Mouse (Mus musculus) stomach, embryonic 14.5 days (tissue): ENCODE measurements at regions not wholly inside any gene's neighbourhood (a gene's known extent, or its start where the extent isn't known, plus 50 kb on each side); places are given as distances from the start of the nearest gene placed in this dataset.

Experiments
- ATAC-seq: fragments of 200-750 bp; cut with Nextera tagmentation; 2 replicates; pipeline ENCODE4 v1.8.0; 2017; ENCODE audit warnings: low read depth, moderate TSS enrichment; ENCODE audit not compliant: insufficient number of reproducible peaks, insufficient read depth, low FRiP score
- H3K27ac ChIP-seq: fragments of 300-500 bp; sonication (generic); 2 replicates; pipeline ENCODE4 v1.5.1; 2014; ENCODE audit warnings: mild to moderate bottlenecking, low read length, moderate library complexity, mixed read lengths
- H3K27me3 ChIP-seq: fragments of 300-500 bp; sonication (generic); 2 replicates; pipeline ENCODE4 v1.6.1; 2014; ENCODE audit warnings: low read length, control low read depth, mixed read lengths; ENCODE audit not compliant: control insufficient read depth, insufficient read depth
- H3K36me3 ChIP-seq: fragments of 300-500 bp; sonication (generic); 2 replicates; pipeline ENCODE4 v1.6.1; 2014; ENCODE audit warnings: mild to moderate bottlenecking, control low read depth, low read length, moderate library complexity, mixed read lengths; ENCODE audit not compliant: control insufficient read depth, insufficient read depth
- H3K4me1 ChIP-seq: fragments of 300-500 bp; sonication (generic); 2 replicates; pipeline ENCODE4 v1.6.1; 2014; ENCODE audit warnings: low read length, control low read depth, mixed read lengths; ENCODE audit not compliant: control insufficient read depth, insufficient read depth
- H3K4me2 ChIP-seq: fragments of 300-500 bp; sonication (generic); replicated peaks from 2 replicates; pipeline ENCODE4 v1.6.1; 2014; ENCODE audit warnings: low read depth, low read length, control low read depth
- H3K4me3 ChIP-seq: fragments of 300-500 bp; sonication (generic); 2 replicates; pipeline ENCODE4 v1.5.1; 2014; ENCODE audit warnings: low read depth, low read length, control low read depth
- H3K9ac ChIP-seq: fragments of 300-500 bp; sonication (generic); replicated peaks from 2 replicates; pipeline ENCODE4 v1.6.1; 2014; ENCODE audit warnings: low read depth, mild to moderate bottlenecking, control low read depth, low read length, moderate library complexity, mixed read lengths
- H3K9me3 ChIP-seq: fragments of 300-500 bp; sonication (generic); 2 replicates; pipeline ENCODE4 v1.6.1; 2016; ENCODE audit warnings: low read depth, low read length, control low read depth; ENCODE audit not compliant: control insufficient read depth
- WGBS: fragments of 180-500 bp; shearing (Covaris S2); extraction: QIAGEN DNeasy Blood & Tissue Kit; methylation state at CpG from one replicate; pipeline ENCODE4 v1.1.7; 2014; 5-methylcytosine and 5-hydroxymethylcytosine counted together

GRCm38 (mm10) chr8:116114978-116115377, 389.8 kb upstream of the Dynlrb2 start:
- Histone ChIP-seq H3K27ac (no peak overlapping the region), H3K4me2 (no peak overlapping the region), H3K9ac (no peak overlapping the region), H3K9me3 (no peaks in the 10 kb centered on the region), H3K36me3 (no peaks in the 10 kb centered on the region), H3K4me1 (peaks cover 19% of the 10 kb centered on the region; the same call in 1 of the 2 replicates), H3K4me3 (no peak overlapping the region), H3K27me3 (no peaks in the 10 kb centered on the region)
- WGBS: 59% methylated on average over 2 of the region's 2 CpGs
- ATAC-seq: no peak

GRCm38 (mm10) chr8:116114502-116114901, 390.3 kb upstream of the Dynlrb2 start:
- no peak overlapping the region for H3K9ac ChIP-seq
- no peak overlapping the region for H3K27ac ChIP-seq
- WGBS: 70% methylated on average over 2 of the region's 2 CpGs
- H3K36me3 ChIP-seq: no peaks in the 10 kb centered on the region
- H3K4me2 ChIP-seq: no peak overlapping the region
- H3K4me3 ChIP-seq: no peak overlapping the region
- no peaks in the 10 kb centered on the region for H3K9me3 ChIP-seq
- H3K4me1 ChIP-seq: peaks cover 19% of the 10 kb centered on the region; the same call in 1 of the 2 replicates
- no peak for ATAC-seq
- H3K27me3 ChIP-seq: no peaks in the 10 kb centered on the region

DNA sequence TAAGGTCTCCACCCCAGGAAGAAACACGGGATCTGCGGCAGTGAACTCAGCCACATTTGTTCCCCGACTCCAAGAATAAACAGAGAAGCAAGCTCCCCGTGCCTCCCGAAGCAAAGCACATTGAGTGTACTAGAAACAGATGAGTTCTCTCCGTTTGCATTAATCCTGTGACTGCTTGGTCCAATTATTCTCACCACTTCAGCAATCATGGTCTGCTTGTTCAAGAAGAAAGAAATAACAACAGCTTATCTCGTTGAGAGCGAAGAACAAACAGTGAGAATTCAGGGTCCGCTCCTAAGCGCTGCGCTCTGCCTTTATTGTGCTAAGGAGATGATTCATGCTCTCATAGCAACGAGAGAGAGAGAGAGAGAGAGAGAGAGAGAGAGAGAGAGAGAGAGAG, 393.6 kb upstream of the Dynlrb2 start:
- Histone ChIP-seq H3K9me3 (no peaks in the 10 kb centered on the region), H3K9ac (no peak overlapping the region), H3K27me3 (no peaks in the 10 kb centered on the region), H3K4me3 (no peak overlapping the region), H3K4me1 (peaks cover 19% of the 10 kb centered on the region; the same call in 1 of the 2 replicates), H3K4me2 (no peak overlapping the region; the same call in 1 of the 2 replicates), H3K36me3 (no peaks in the 10 kb centered on the region), H3K27ac (peak overlapping the region; percentile 28; the same call in 1 of the 2 replicates)
- WGBS: 36% methylated on average over 12 of the region's 12 CpGs
- ATAC-seq: no peak

GRCm38 (mm10) chr8:116096666-116097065, 389.1 kb upstream of the Maf start:
- Histone ChIP-seq H3K36me3 (no peaks in the 10 kb centered on the region), H3K4me2 (no peak overlapping the region), H3K27me3 (no peaks in the 10 kb centered on the region), H3K4me3 (no peak overlapping the region), H3K9ac (no peak overlapping the region), H3K9me3 (no peaks in the 10 kb centered on the region), H3K27ac (no peak overlapping the region), H3K4me1 (no peaks in the 10 kb centered on the region)
- no peak for ATAC-seq
- WGBS: 37% methylated on average over 3 of the region's 3 CpGs

- no peak overlapping the region for H3K9ac ChIP-seq
- no peaks in the 10 kb centered on the region for H3K27me3 ChIP-seq
- no peak overlapping the region for H3K27ac ChIP-seq
- no peak overlapping the region for H3K4me2 ChIP-seq
- no peaks in the 10 kb centered on the region for H3K9me3 ChIP-seq
- H3K4me3 ChIP-seq: no peak overlapping the region
- no peaks in the 10 kb centered on the region for H3K36me3 ChIP-seq
- no peak for ATAC-seq
- H3K4me1 ChIP-seq: peaks cover 4% of the 10 kb centered on the region; the same call in 1 of the 2 replicates
- 93% methylated on average over 2 of the region's 2 CpGs for WGBS
Measured at GRCm38 (mm10) chr8:116083156-116083555, 375.6 kb upstream of the Maf start.

DNA sequence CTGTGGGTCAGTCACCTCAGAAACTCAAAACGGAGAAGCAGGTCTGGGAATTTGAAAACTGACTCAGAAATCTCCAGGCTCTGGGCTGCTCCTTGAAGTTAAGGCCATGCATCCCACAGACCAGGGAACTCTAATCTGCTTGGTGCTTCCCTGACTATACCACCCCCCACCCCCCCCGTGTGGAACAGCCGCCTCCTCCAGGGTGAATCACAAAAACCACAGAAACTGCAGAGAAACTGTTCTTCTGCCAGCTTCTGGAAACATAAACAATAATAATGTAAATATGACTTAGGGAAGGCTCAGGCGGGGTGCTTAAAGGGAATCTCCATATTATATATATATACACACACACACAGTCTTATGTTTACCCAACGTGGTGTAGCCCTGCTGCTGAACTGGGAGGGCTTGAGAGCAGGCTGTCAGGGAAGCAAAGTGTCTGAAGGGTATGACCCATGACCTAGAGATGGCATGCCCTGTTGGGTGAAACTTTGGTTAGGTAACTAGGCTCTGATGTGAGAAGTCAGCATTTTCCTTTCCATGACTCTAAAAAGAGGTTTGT, 371.3 kb upstream of the Maf start:
- Histone ChIP-seq H3K9ac (no peak overlapping the region), H3K4me2 (no peak overlapping the region), H3K27me3 (no peaks in the 10 kb centered on the region), H3K4me3 (no peak overlapping the region), H3K27ac (peak overlapping the region; percentile 44; the same call in 1 of the 2 replicates), H3K36me3 (no peaks in the 10 kb centered on the region), H3K9me3 (no peaks in the 10 kb centered on the region), H3K4me1 (peaks cover 4% of the 10 kb centered on the region; the same call in 1 of the 2 replicates)
- WGBS: 20% methylated on average over 5 of the region's 5 CpGs
- peak; percentile 58; the same call in 1 of the 2 replicates for ATAC-seq

DNA sequence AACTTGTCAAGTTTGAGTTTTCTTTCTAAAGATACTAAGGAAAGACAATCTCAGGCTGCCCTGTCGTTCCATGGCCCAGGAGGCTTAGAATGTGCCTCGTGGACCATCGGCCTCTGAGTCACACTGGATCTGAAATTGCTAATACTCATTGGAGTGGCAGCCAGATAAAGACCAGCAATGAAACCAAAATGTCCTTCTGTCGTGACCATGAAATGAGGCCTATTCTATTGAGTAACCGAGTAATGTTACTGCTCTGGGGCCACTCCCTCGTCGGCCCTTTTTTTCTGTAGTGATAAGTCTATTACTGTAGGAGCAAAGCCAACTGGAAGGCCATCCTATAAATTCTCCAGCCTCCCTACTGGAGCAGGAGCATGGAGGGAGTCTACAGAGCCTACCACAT, 363.9 kb upstream of the Maf start:
- H3K27me3 ChIP-seq: no peaks in the 10 kb centered on the region
- no peaks in the 10 kb centered on the region for H3K9me3 ChIP-seq
- H3K36me3 ChIP-seq: no peaks in the 10 kb centered on the region
- no peak for ATAC-seq
- H3K4me1 ChIP-seq: no peaks in the 10 kb centered on the region
- no peak overlapping the region for H3K27ac ChIP-seq
- 90% methylated on average over 7 of the region's 7 CpGs for WGBS
- H3K9ac ChIP-seq: no peak overlapping the region
- no peak overlapping the region for H3K4me2 ChIP-seq
- H3K4me3 ChIP-seq: no peak overlapping the region

GRCm38 (mm10) chr8:116069538-116069937, 361.9 kb upstream of the Maf start:
- H3K27ac ChIP-seq: no peak overlapping the region
- H3K4me3 ChIP-seq: no peak overlapping the region
- no peak overlapping the region for H3K9ac ChIP-seq
- WGBS: 93% methylated on average over 3 of the region's 3 CpGs
- no peaks in the 10 kb centered on the region for H3K36me3 ChIP-seq
- H3K27me3 ChIP-seq: no peaks in the 10 kb centered on the region
- H3K4me2 ChIP-seq: no peak overlapping the region
- no peaks in the 10 kb centered on the region for H3K9me3 ChIP-seq
- no peak for ATAC-seq
- H3K4me1 ChIP-seq: no peaks in the 10 kb centered on the region

GRCm38 (mm10) chr8:116067978-116068375, 360.4 kb upstream of the Maf start:
- no peak overlapping the region for H3K27ac ChIP-seq
- H3K9me3 ChIP-seq: no peaks in the 10 kb centered on the region
- H3K9ac ChIP-seq: no peak overlapping the region
- 91% methylated on average over 5 of the region's 5 CpGs for WGBS
- H3K4me3 ChIP-seq: no peak overlapping the region
- H3K36me3 ChIP-seq: no peaks in the 10 kb centered on the region
- H3K27me3 ChIP-seq: no peaks in the 10 kb centered on the region
- ATAC-seq: no peak
- H3K4me1 ChIP-seq: no peaks in the 10 kb centered on the region
- H3K4me2 ChIP-seq: no peak overlapping the region
